Mouse (Mus musculus) gastrocnemius, adult 18-20 months (tissue): ENCODE data around the gene Serac1. TPM values are rescaled to one million over a fixed set of nuclear protein-coding genes. Genes with fewer than 3 reads are reported as not detected.
A peak's percentile ranks its signal among the peaks of the same experiment; 100 is the strongest.

Experiments used
- DNase-seq: peaks from one replicate; pipeline ENCODE4 v3.0.0; 2021; ENCODE audit warnings: low spot score
- total RNA-seq, 2 experiments: library from RNA; stranded (reverse); gene quantifications; 2 replicates each; pipeline ENCODE4 v1.2.3; 2021

Serac1 gene
- total RNA-seq, 2 experiments from 2014 or later: 6.2 to 7.0 TPM

DNA sequence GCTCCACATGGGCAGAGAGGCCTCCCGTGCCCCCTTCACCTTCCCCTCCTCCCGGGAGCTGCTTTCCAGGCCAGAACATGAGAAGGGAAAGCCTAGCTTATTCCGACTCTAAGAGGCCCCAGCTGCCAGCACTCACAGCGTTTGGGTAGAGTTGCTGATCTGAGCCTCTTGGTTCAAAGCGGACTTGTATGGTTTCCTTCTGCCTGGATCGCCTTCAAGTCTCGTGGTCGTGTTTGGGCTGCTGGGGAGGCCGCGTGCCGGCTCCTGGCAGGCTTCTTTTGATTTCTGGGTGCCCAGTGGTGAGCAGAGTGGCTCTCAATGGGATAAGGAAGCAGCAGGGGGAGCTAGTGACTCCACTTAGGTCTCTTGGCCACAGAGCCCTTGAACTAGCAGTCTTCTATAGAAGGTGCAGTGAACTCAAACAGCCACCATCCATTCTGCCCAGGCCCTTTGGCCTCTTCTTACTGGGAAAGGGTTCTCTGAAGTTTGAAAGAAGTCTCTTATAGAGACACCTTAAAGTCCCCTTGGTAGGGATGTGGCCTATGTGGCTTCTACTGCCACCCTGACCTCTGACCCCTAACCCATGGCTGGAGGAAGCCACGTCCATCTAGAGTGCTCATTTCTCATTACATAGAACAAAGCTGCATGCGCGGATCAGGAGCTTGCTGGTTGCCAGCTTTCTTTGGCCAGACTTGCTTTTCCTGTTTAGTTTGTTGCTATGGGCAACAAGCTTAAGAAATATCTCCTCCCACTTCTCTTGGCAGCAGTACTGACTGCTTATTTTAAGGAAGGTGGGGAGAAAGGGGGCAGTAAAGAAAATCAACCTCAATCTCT, 73.7 kb downstream of the Serac1 start:
- peak; percentile 70 for DNase-seq

GRCm38 (mm10) chr17:6005246-6005637, 74.3 kb downstream of the Serac1 start:
- no peak for DNase-seq

- DNase-seq: no peak
These were observed 75.9 kb downstream of the Serac1 start for GRCm38 (mm10) chr17:6003661-6004060.

DNA sequence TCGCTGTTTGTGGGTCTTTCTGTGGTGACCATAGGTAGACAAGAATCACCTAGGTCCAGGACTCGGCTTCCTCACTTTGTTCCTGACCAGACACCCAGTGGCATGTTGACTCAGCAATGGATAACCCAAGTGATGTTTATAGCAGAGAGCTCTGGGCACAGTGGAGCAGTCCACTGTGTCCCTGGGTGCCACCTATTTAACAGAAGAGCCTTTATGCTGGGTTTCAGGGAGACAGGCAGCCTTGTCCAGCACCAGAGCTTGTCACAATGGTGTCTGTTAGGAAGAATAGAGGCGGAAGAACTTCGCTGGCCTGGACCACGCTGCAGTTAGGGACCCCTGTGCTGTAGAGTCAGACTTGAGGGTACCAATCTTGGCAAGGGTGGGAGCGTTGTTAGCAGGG, 77.0 kb downstream of the Serac1 start:
- DNase-seq: no peak

- no peak for DNase-seq
These were observed 77.7 kb downstream of the Serac1 start for GRCm38 (mm10) chr17:6001836-6002235.

GRCm38 (mm10) chr17:6001389-6001788, 78.2 kb downstream of the Serac1 start:
- DNase-seq: no peak

GRCm38 (mm10) chr17:6000864-6001319, 78.6 kb downstream of the Serac1 start:
- no peak for DNase-seq

DNA sequence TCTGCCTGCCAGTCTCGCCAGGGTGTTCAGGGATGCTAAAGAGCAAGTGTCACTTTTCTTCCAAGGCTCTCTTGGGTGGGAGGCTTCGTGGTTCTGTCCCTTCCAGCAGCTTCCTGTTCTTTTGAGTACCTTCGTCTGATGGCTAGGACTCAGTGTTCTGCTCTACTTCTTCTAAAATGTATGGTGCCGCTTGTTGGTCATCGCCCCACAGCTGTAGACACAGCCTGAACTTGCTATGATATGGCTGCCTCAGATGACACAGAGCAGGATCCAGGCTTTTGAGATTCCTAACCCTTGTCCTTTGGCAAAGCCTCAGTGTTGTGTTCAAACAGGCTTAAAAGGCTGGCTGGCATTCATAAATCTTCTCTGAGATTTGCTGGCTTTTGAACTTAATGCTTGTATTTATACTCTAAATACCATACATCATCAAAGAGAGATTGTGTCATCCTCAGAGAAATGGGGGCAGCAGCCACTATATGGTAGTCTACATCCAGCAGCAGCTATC, 80.5 kb downstream of the Serac1 start:
- no peak for DNase-seq

GRCm38 (mm10) chr17:5998235-5998500, 81.4 kb downstream of the Serac1 start:
- no peak for DNase-seq

DNA sequence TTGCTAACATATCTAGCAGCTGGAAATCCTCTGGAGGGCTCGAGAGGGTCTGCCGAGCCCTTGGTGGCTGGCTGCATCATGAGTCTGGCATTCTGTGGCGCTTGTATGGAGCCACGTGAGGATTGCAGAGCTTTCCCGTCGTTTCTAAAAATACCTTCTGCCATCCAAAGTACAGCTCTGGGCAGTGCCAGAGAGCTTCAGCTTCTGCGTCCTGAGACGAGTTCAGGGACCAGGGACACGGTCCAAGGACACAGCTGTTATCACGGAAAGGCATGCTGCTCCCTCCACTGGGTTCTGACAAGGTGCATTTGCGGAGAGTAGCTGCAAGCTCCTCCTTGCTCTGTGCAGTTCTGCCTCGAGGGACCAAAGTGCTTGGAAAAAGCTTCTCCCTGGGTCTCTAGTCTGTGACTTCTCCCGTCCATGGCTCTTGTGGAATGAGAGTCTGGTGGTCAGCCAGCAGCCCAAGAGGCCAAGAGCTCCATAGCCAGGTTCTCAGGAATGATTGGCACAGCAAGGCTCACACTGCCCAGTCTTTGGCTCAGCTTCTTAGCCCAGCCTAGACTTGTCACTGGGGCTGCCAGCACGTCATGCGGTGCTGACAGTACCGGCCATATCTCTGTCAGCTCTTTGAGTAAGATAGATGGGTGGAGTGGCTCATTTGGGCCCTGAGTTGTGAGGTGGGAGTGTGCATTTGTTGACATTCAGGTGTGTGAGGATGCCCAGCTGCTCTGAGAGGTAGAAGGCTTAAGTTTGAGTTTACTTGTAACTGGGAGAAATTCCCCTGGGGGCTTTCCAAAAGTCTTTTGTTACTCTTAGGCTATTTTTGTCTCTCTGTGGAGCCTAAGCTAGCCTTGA, 81.9 kb downstream of the Serac1 start:
- peak; percentile 86 for DNase-seq

DNA sequence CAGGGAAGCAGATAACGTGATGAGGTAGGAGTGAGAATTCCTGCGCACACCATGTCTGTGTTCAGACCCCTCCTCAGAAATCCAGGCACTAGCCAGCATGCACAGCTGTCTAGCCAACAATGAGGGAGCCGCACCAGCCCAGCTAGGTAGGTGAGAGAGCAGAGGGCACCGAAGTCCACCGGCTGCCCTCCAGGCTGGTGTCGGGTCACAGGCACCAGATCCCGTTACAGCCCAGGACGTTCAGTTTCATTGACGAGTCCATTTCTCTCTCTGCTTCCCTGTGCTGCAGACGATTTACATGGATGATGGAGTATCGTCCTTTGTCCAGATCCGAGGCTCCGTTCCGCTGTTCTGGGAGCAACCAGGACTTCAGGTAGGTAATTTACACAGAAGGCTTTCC, 83.0 kb downstream of the Serac1 start:
- DNase-seq: peak; percentile 73

- no peak for DNase-seq
These were observed 84.9 kb downstream of the Serac1 start for GRCm38 (mm10) chr17:5994606-5995005.

DNA sequence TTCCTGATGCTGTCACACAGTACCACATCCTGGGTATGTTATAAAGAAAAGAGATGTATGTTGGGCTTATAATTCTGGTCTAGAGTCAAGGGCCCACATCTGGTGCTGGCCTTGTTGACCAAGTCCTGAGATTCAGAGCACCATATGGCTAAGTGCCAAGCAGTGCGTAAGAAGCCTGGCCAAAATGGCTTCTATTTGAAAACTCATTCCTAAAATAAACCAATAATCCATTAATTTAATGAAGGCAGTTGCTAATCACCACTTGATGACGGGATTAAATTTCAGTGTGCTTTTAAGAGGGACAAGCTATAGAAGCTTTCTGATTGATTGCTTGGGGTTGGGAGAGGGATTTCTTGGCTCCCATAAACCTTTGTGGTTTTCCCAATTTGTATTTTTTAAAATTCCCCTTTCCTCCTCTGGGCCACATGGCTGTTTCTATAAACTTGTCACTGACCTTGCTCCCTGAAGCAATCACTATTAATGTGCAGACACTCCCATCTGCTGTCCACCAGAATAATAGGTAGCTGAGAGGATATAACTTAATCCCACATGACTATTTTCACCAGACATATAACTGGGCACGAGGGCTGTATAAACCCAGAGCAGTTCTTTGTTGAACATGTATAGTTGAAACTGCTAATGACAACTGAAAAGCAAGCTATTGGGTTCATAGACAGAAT, 85.8 kb downstream of the Serac1 start:
- DNase-seq: no peak

DNA sequence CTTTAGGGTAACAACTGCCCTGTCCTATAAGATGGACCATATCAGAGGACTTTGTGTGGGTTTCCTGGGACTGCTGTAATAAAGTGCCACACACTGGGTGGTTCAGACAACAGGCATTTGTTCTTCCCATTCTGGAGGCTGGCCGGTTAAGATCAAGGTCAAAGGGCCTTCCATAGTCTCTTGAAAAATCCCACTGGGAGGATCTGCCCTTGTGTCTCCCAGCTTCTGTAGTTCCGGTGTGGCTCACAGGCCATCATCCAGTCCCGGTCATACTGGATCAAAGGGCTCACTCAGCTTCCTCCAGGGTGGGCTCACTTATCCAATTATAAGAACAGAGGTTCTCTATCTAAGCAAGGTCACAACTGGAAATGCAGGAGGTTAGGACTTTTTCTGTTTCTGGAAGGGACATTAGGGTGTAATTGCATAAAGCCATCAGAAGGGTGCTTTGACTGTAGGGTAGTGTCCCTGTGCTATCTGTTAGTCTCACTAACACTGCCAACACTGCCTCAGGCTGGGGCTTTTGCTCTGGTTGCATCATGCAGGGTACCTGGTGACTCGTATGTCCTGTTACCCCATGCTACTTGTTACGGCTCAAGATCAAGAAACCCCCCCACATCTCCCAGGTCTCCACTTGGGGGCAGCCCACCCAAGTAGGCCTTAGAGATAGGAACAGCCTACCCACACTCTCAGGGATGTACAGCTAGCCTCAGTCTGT, 86.5 kb downstream of the Serac1 start:
- DNase-seq: no peak

Other genes with a start within 250 kb of the Serac1 start
- 10 to 100 TPM; 24.6 to 28.9 TPM for gene Snx9, start 238.4 kb downstream of the Serac1 start, total RNA-seq
- 10 to 100 TPM; 25.7 to 32.7 TPM for gene Synj2, start 138.5 kb downstream of the Serac1 start, total RNA-seq
- gene Gtf2h5, start within 50 bp of the Serac1 start, total RNA-seq: 10 to 100 TPM; 48.4 to 53.7 TPM
- 100 to 1,000 TPM; 119 to 140 TPM for gene Tulp4, start 26.7 kb upstream of the Serac1 start, total RNA-seq
- gene Tmem181a, start 177.1 kb upstream of the Serac1 start, total RNA-seq: 1 to 10 TPM; 3.7 to 4.2 TPM
- gene Dynlt1a, start 237.8 kb upstream of the Serac1 start, total RNA-seq: 1 to 10 TPM; 3.3 TPM